Comparison of ENCODE assay signal across 27 mouse cellular contexts in the genomic region with DNA sequence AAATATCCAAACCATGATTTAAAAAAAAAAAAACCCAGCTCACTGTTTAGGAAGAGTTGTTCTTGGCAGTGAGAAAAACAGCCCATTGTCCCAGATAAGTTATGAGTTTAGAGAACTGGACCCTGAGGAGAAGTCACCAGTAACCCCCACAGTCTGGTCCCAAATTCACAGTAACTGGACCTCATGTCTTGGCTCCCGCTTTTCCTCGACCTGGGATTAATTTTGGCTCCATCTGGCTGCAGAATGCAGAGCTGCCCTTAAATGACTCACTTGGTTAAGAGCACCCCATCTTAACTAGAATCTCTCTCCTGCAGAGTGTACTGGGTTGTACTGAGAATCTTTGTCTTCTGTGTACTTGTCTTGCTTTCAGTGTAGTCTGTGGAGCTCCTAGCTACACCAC.
"Had no signal": no experiment of that assay in that cellular context is flagged by ENCODE, and none has a peak within 500 bp of the region (broad histone marks: within the 10 kb centered on the region; RNA-seq: fewer than 3 reads in every experiment).

No protein-coding gene starts in this region.

- H3K27ac ChIP-seq: gastrocnemius, adult 2 months; heart, embryonic 10.5 days; hindbrain, embryonic 12.5 days; hindbrain, embryonic 14.5 days; intestine, embryonic 15.5 days; kidney, embryonic 15.5 days; layer of hippocampus, adult 2 months; left cerebral cortex, adult 2 months; limb, embryonic 10.5 days; limb, embryonic 12.5 days; liver, embryonic 13.5 days; liver, embryonic 15.5 days had no signal

- H3K4me2 ChIP-seq: heart, embryonic 12.5 days; hindbrain, embryonic 12.5 days; hindbrain, embryonic 14.5 days; intestine, embryonic 15.5 days; kidney, embryonic 15.5 days; limb, embryonic 12.5 days; liver, embryonic 11.5 days; liver, embryonic 13.5 days; liver, embryonic 15.5 days had no signal

- H3K4me1 ChIP-seq: heart, embryonic 10.5 days; heart, embryonic 12.5 days; hindbrain, embryonic 12.5 days; intestine, embryonic 15.5 days; kidney, embryonic 15.5 days; limb, embryonic 10.5 days; limb, embryonic 12.5 days; liver, embryonic 13.5 days; liver, embryonic 15.5 days had no signal

- DNase-seq: gastrocnemius, adult 2 months; gastrocnemius, postnatal 10 days; gastrocnemius, postnatal 36 days; heart, postnatal 10 days; heart, postnatal 36 days; kidney, adult 18-20 months; kidney, adult 9 months; kidney, postnatal 10 days; kidney, postnatal 25 days; kidney, postnatal 4 days; liver; liver, embryonic 13.5 days had no signal

- ATAC-seq: hindbrain, embryonic 16.5 days; inflammation-experienced regulatory T-cells, adult 6 months; intestine, embryonic 15.5 days; intestine, postnatal 0 days had no signal

- H3K9me3 ChIP-seq: heart, embryonic 10.5 days; heart, embryonic 12.5 days; hindbrain, embryonic 12.5 days; intestine, embryonic 15.5 days; kidney, embryonic 15.5 days; limb, embryonic 10.5 days; limb, embryonic 12.5 days; liver, embryonic 13.5 days; liver, embryonic 15.5 days had no signal

- H3K36me3 ChIP-seq: heart, embryonic 10.5 days; heart, embryonic 12.5 days; hindbrain, embryonic 12.5 days; intestine, embryonic 15.5 days; kidney, embryonic 15.5 days; limb, embryonic 10.5 days; limb, embryonic 12.5 days; liver, embryonic 13.5 days; liver, embryonic 15.5 days had no signal

- H3K9ac ChIP-seq: heart, embryonic 12.5 days; hindbrain, embryonic 12.5 days; hindbrain, embryonic 14.5 days; intestine, embryonic 15.5 days; kidney, embryonic 15.5 days; limb, embryonic 12.5 days; liver, embryonic 13.5 days; liver, embryonic 15.5 days had no signal

- H3K4me3 ChIP-seq: gastrocnemius, adult 2 months; heart, embryonic 10.5 days; heart, embryonic 12.5 days; hindbrain, embryonic 12.5 days; intestine, embryonic 15.5 days; kidney, embryonic 15.5 days; layer of hippocampus, adult 2 months; left cerebral cortex, adult 2 months; limb, embryonic 10.5 days; limb, embryonic 12.5 days; liver, embryonic 13.5 days; liver, embryonic 15.5 days had no signal

- H3K27me3 ChIP-seq: heart, embryonic 12.5 days; hindbrain, embryonic 12.5 days; intestine, embryonic 15.5 days; kidney, embryonic 15.5 days; limb, embryonic 12.5 days; liver, embryonic 13.5 days; liver, embryonic 15.5 days had no signal
